ENCODE assay signal across 8 mouse cellular contexts in the genomic region with DNA sequence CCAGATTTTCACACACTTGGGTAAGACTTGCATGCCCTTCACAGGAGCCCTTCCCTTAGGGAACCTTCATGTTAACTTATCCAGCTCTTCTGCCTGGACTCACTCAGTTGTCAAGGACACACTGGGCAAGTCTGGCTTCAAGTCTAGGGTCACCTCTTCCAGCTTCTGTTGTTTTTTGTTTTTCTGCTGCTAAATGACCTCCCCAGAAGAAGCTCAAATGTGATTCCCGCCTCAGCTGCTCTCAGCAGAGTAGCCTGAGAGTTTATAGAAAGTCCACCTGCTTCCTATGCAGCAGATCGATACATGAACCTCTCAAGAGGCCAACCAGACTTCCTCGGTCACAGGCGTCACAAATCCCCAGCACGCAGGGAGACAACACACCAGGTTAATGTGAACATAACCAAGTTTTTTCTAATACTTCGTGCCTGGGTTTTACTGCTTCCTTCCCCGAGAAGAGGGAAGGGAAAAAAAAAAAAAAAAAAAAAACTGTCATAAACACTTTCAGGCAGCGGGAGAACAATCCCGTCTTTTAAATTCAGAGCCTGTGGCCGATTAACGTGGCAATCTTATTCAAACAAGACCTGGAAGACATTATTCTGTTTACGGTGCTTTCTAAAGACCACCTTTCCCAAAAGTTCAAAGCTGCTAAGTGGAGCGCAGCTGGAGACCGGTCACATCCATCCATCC. TPM values are rescaled to one million over a fixed set of nuclear protein-coding genes. Genes with fewer than 3 reads are reported as not detected.
DNase-seq lines count a peak whose midpoint lies in the region; ATAC-seq and TF ChIP-seq lines count a peak whose summit lies in the region.

No protein-coding gene starts in this region.

- H3K4me3 ChIP-seq in kidney, embryonic 14.5 days (ENCODE audit: low read length): peak overlapping the region; percentile 65
- peak overlapping the region; percentile 83 for H3K4me3 ChIP-seq in bone marrow, adult 2 months (replicated peaks; ENCODE audit: control insufficient read depth, low read depth, low read length)
- H3K4me3 ChIP-seq in forebrain, embryonic 13.5 days: peak overlapping the region; percentile 57
- H3K4me3 ChIP-seq in stomach, embryonic 14.5 days (ENCODE audit: low read depth, low read length): peak overlapping the region; percentile 56

- 2% methylated on average over 14 of the region's 14 CpGs for WGBS in kidney, embryonic 14.5 days
- WGBS in bone marrow, adult 2 months: 2% methylated on average over 14 of the region's 14 CpGs
- WGBS in forebrain, embryonic 13.5 days: 9% methylated on average over 14 of the region's 14 CpGs
- 4% methylated on average over 14 of the region's 14 CpGs for WGBS in stomach, embryonic 14.5 days

- no peak for ATAC-seq in kidney, embryonic 14.5 days (ENCODE audit: low FRiP score, low TSS enrichment)
- 0 out of 2 replicates have a peak, but pooled peaks have one; percentile 0 for ATAC-seq in forebrain, embryonic 13.5 days
- ATAC-seq in stomach, embryonic 14.5 days (ENCODE audit: insufficient number of reproducible peaks, insufficient read depth, low FRiP score, low read depth): no peak

- H3K4me2 ChIP-seq in kidney, embryonic 14.5 days (replicated peaks; ENCODE audit: low read depth, low read length): peak overlapping the region; percentile 62
- H3K4me2 ChIP-seq in forebrain, embryonic 13.5 days: peak overlapping the region; percentile 63
- H3K4me2 ChIP-seq in stomach, embryonic 14.5 days (replicated peaks; ENCODE audit: low read depth, low read length): peak overlapping the region; percentile 61

- H3K4me1 ChIP-seq in kidney, embryonic 14.5 days (ENCODE audit: control insufficient read depth, insufficient read depth, low read length): peaks cover 18% of the 10 kb centered on the region; the same call in 1 of the 2 replicates
- H3K4me1 ChIP-seq in bone marrow, adult 2 months (ENCODE audit: control insufficient read depth, insufficient read depth, low read length): peaks cover 1% of the 10 kb centered on the region; the same call in 1 of the 2 replicates
- H3K4me1 ChIP-seq in forebrain, embryonic 13.5 days: peaks cover 13% of the 10 kb centered on the region
- H3K4me1 ChIP-seq in stomach, embryonic 14.5 days (ENCODE audit: control insufficient read depth, insufficient read depth, low read length): peaks cover 12% of the 10 kb centered on the region; the same call in 1 of the 2 replicates

- H3K27me3 ChIP-seq in kidney, embryonic 14.5 days (ENCODE audit: control insufficient read depth, insufficient read depth, low read length): no peaks in the 10 kb centered on the region
- no peaks in the 10 kb centered on the region for H3K27me3 ChIP-seq in forebrain, embryonic 13.5 days
- no peaks in the 10 kb centered on the region for H3K27me3 ChIP-seq in stomach, embryonic 14.5 days (ENCODE audit: control insufficient read depth, insufficient read depth, low read length)

- no peak for TF ChIP-seq CTCF in bone marrow, adult 2 months (IDR thresholded peaks at IDR 0.05; ENCODE audit: control insufficient read depth, insufficient read depth, low read length)

- H3K9me3 ChIP-seq in kidney, embryonic 14.5 days (ENCODE audit: control insufficient read depth, low read length): no peaks in the 10 kb centered on the region
- no peaks in the 10 kb centered on the region for H3K9me3 ChIP-seq in forebrain, embryonic 13.5 days (replicated peaks)
- no peaks in the 10 kb centered on the region for H3K9me3 ChIP-seq in stomach, embryonic 14.5 days (ENCODE audit: control insufficient read depth, low read depth, low read length)

- H3K27ac ChIP-seq in kidney, embryonic 14.5 days (ENCODE audit: low read depth, low read length): peak overlapping the region; percentile 91
- H3K27ac ChIP-seq in bone marrow, adult 2 months (ENCODE audit: control insufficient read depth, insufficient read depth, low read depth, low read length, poor library complexity): peak overlapping the region; percentile 82
- H3K27ac ChIP-seq in forebrain, embryonic 13.5 days: peak overlapping the region; percentile 96
- H3K27ac ChIP-seq in stomach, embryonic 14.5 days (ENCODE audit: low read length): peak overlapping the region; percentile 96

- TF ChIP-seq POLR2A in bone marrow, adult 2 months (IDR thresholded peaks at IDR 0.05; ENCODE audit: borderline replicate concordance, control insufficient read depth, low read depth, low read length): no peak

- DNase-seq in kidney, adult 9 months: no peak
- peak; percentile 15 for DNase-seq in liver
- DNase-seq in gastrocnemius, postnatal 4 days (ENCODE audit: low spot score in 2 of 2): no peak
- DNase-seq in layer of hippocampus, postnatal 10 days (ENCODE audit: low spot score in 2 of 2): no peak

- peak overlapping the region; percentile 70; the same call in 1 of the 2 replicates for H3K9ac ChIP-seq in kidney, embryonic 14.5 days (ENCODE audit: low read depth, low read length)
- peak overlapping the region; percentile 79 for H3K9ac ChIP-seq in forebrain, embryonic 13.5 days
- H3K9ac ChIP-seq in stomach, embryonic 14.5 days (replicated peaks; ENCODE audit: low read depth, low read length): peak overlapping the region; percentile 42

- peaks cover 5% of the 10 kb centered on the region; the same call in 1 of the 2 replicates for H3K36me3 ChIP-seq in kidney, embryonic 14.5 days (ENCODE audit: control insufficient read depth, insufficient read depth, low read length)
- H3K36me3 ChIP-seq in forebrain, embryonic 13.5 days (ENCODE audit: poor library complexity, severe bottlenecking): peaks cover 5% of the 10 kb centered on the region
- H3K36me3 ChIP-seq in stomach, embryonic 14.5 days (ENCODE audit: control insufficient read depth, insufficient read depth, low read length): peaks cover 6% of the 10 kb centered on the region; the same call in 1 of the 2 replicates

RNA-seq across cellular contexts. Expression of a gene that starts 0.8 kb away (rescaled TPM):
- polyA plus RNA-seq in kidney, embryonic 14.5 days (2014; fragmentation: Nextera tagmentation; extraction: Ambion mirVana): 19.2 and 21.0 TPM in 2 replicates
- 12.3 and 19.1 TPM in 2 replicates for polyA plus RNA-seq in bone marrow, adult 2 months (2011; ENCODE audit: insufficient read depth, insufficient read length, low replicate concordance, missing spikeins)
- polyA plus RNA-seq in forebrain, embryonic 13.5 days (2015; fragmentation: Nextera tagmentation; extraction: Ambion mirVana): 18.8 and 20.7 TPM in 2 replicates
- polyA plus RNA-seq in stomach, embryonic 14.5 days (2014; fragmentation: Nextera tagmentation; extraction: Ambion mirVana): 27.1 and 28.2 TPM in 2 replicates
- total RNA-seq in gastrocnemius, postnatal 4 days (2021): 10 to 100 TPM; 48.9 to 51.4 TPM
- total RNA-seq in layer of hippocampus, postnatal 10 days (2021): 10 to 100 TPM; 50.8 to 53.3 TPM

RNA-seq across cellular contexts. Expression of a gene that starts 40.0 kb away (rescaled TPM):
- polyA plus RNA-seq in kidney, embryonic 14.5 days (2014; fragmentation: Nextera tagmentation; extraction: Ambion mirVana): 9.7 and 11.9 TPM in 2 replicates
- polyA plus RNA-seq in bone marrow, adult 2 months (2011; ENCODE audit: insufficient read depth, insufficient read length, low replicate concordance, missing spikeins): 17.5 and 28.9 TPM in 2 replicates
- 5.7 and 6.1 TPM in 2 replicates for polyA plus RNA-seq in forebrain, embryonic 13.5 days (2015; fragmentation: Nextera tagmentation; extraction: Ambion mirVana)
- polyA plus RNA-seq in stomach, embryonic 14.5 days (2014; fragmentation: Nextera tagmentation; extraction: Ambion mirVana): 7.8 and 9.9 TPM in 2 replicates
- total RNA-seq in gastrocnemius, postnatal 4 days (2021): 10 to 100 TPM; 32.1 to 35.0 TPM
- 10 to 100 TPM; 56.7 to 58.4 TPM for total RNA-seq in layer of hippocampus, postnatal 10 days (2021)
